Mouse (Mus musculus): ENCODE measurements around the gene Olr1.
"Not testable (repeated sequence)": the region's sequence is repeated elsewhere in the genome, so short reads cannot be mapped to it uniquely, and the experiment has no call there.

The Olr1 gene

GRCm38 (mm10) chr6:129512367-129512766, 5.4 kb upstream of the Olr1 start, which contains the start of gene Tmem52b:
TSS of gene Tmem52b (plus strand) at chr6:129512555.
- no peak for DNase-seq (ENCODE audit: low spot score)

GRCm38 (mm10) chr6:129510120-129510911, 3.4 kb upstream of the Olr1 start:
- no peak for DNase-seq (ENCODE audit: low spot score)

- no peak for DNase-seq (ENCODE audit: low spot score)
Measured at GRCm38 (mm10) chr6:129503471-129503870, 3.5 kb downstream of the Olr1 start.

GRCm38 (mm10) chr6:129499516-129499915, 7.4 kb downstream of the Olr1 start:
- DNase-seq (ENCODE audit: low spot score), result not testable (repeated sequence)

- DNase-seq (ENCODE audit: low spot score), result no peak
Measured at GRCm38 (mm10) chr6:129497345-129498218, 9.4 kb downstream of the Olr1 start.

- DNase-seq (ENCODE audit: low spot score), result no peak
Measured at GRCm38 (mm10) chr6:129494924-129495323, 12.0 kb downstream of the Olr1 start.

GRCm38 (mm10) chr6:129480089-129480958, 26.6 kb downstream of the Olr1 start:
- DNase-seq (ENCODE audit: low spot score), result no peak

GRCm38 (mm10) chr6:129476404-129477126, 30.4 kb downstream of the Olr1 start:
- peak; percentile 10 for DNase-seq (ENCODE audit: low spot score)

GRCm38 (mm10) chr6:129472627-129473026, 34.3 kb downstream of the Olr1 start:
- DNase-seq (ENCODE audit: low spot score), result no peak

GRCm38 (mm10) chr6:129471386-129471785, 35.6 kb downstream of the Olr1 start:
- no peak for DNase-seq (ENCODE audit: low spot score)

GRCm38 (mm10) chr6:129451411-129452039, 55.4 kb downstream of the Olr1 start, which contains the start of gene Clec1a:
TSS of gene Clec1a (minus strand) at chr6:129452000.
- peak; percentile 4 for DNase-seq (ENCODE audit: low spot score)

- no peak for DNase-seq (ENCODE audit: low spot score)
Measured at GRCm38 (mm10) chr6:129449743-129450142, 57.2 kb downstream of the Olr1 start.

- no peak for DNase-seq (ENCODE audit: low spot score)
Measured at GRCm38 (mm10) chr6:129438033-129438432, 68.9 kb downstream of the Olr1 start.

GRCm38 (mm10) chr6:129436025-129436424, 70.9 kb downstream of the Olr1 start:
- no peak for DNase-seq (ENCODE audit: low spot score)

Measured in ovary, postnatal 14 days (tissue).